Mouse (Mus musculus) heart, embryonic 16.5 days (tissue): Measurements from ENCODE around the gene Akr7a5. TPM values are rescaled to one million over a fixed set of nuclear protein-coding genes. Genes with fewer than 3 reads are reported as not detected.

ENCODE experiments used
- ATAC-seq: fragments of 200-750 bp; cut with Nextera tagmentation; replicated peaks from 2 replicates; pipeline ENCODE4 v1.8.0; 2017; ENCODE audit warnings: moderate number of reproducible peaks; ENCODE audit not compliant: insufficient read depth, low FRiP score; ENCODE audit errors: extremely low read depth
- H3K27ac ChIP-seq: fragments of 300-500 bp; sonication (generic); 2 replicates; pipeline ENCODE4 v1.5.1; 2014; ENCODE audit warnings: mild to moderate bottlenecking, low read length, control low read depth, moderate library complexity
- H3K27me3 ChIP-seq: fragments of 300-500 bp; sonication (generic); 2 replicates; pipeline ENCODE4 v1.6.1; 2014; ENCODE audit warnings: low read length, mixed read lengths; ENCODE audit not compliant: control insufficient read depth, insufficient read depth
- H3K36me3 ChIP-seq: fragments of 300-500 bp; sonication (generic); 2 replicates; pipeline ENCODE4 v1.6.1; 2014; ENCODE audit not compliant: control insufficient read depth, insufficient read depth
- H3K4me1 ChIP-seq: fragments of 300-500 bp; sonication (generic); 2 replicates; pipeline ENCODE4 v1.6.1; 2014; ENCODE audit warnings: low read length, mixed read lengths; ENCODE audit not compliant: control insufficient read depth, insufficient read depth
- H3K4me2 ChIP-seq: fragments of 300-500 bp; sonication (generic); 2 replicates; pipeline ENCODE4 v1.6.1; 2014; ENCODE audit warnings: low read depth, mild to moderate bottlenecking, control low read depth, low read length
- H3K4me3 ChIP-seq: fragments of 300-500 bp; sonication (generic); 2 replicates; pipeline ENCODE4 v1.5.1; 2014; ENCODE audit warnings: mild to moderate bottlenecking, control low read depth, low read length
- H3K9ac ChIP-seq: fragments of 300-500 bp; sonication (generic); 2 replicates; pipeline ENCODE4 v1.6.1; 2014; ENCODE audit warnings: low read length, control low read depth
- H3K9me3 ChIP-seq: fragments of 300-500 bp; sonication (generic); replicated peaks from 2 replicates; pipeline ENCODE4 v1.6.1; 2016; ENCODE audit warnings: low read length; ENCODE audit not compliant: control insufficient read depth
- WGBS: fragments of 180-500 bp; shearing (Covaris S2); extraction: QIAGEN DNeasy Blood & Tissue Kit; methylation state at CpG from one replicate; pipeline ENCODE4 v1.1.7; 2014; 5-methylcytosine and 5-hydroxymethylcytosine counted together
- microRNA-seq: library from miRNA; unstranded; fragments of <30 nt; microRNA quantifications from one replicate; pipeline ENCODE4, GENCODE M21; 2017
- polyA plus RNA-seq: library from polyadenylated mRNA; unstranded; fragments of >200 nt; fragmentation: Nextera tagmentation; extraction: Ambion mirVana; gene quantifications from 2 replicates; pipeline ENCODE4 v1.2.1, GENCODE M21; 2015

Gene Akr7a5
- polyA plus RNA-seq, 1 experiment from 2014 or later: 74.5 TPM

GRCm38 (mm10) chr4:139357211-139357610 lies 46.7 kb downstream of the Akr7a5 start:
- no peak overlapping the region for H3K4me3 ChIP-seq
- H3K4me2 ChIP-seq: no peak overlapping the region
- peaks cover 48% of the 10 kb centered on the region for H3K36me3 ChIP-seq
- 90% methylated on average over 3 of the region's 3 CpGs for WGBS
- H3K27me3 ChIP-seq: no peaks in the 10 kb centered on the region
- no peak for ATAC-seq
- no peaks in the 10 kb centered on the region for H3K9me3 ChIP-seq
- H3K4me1 ChIP-seq: peaks cover 4% of the 10 kb centered on the region; the same call in 1 of the 2 replicates
- H3K9ac ChIP-seq: no peak overlapping the region
- no peak overlapping the region for H3K27ac ChIP-seq

DNA sequence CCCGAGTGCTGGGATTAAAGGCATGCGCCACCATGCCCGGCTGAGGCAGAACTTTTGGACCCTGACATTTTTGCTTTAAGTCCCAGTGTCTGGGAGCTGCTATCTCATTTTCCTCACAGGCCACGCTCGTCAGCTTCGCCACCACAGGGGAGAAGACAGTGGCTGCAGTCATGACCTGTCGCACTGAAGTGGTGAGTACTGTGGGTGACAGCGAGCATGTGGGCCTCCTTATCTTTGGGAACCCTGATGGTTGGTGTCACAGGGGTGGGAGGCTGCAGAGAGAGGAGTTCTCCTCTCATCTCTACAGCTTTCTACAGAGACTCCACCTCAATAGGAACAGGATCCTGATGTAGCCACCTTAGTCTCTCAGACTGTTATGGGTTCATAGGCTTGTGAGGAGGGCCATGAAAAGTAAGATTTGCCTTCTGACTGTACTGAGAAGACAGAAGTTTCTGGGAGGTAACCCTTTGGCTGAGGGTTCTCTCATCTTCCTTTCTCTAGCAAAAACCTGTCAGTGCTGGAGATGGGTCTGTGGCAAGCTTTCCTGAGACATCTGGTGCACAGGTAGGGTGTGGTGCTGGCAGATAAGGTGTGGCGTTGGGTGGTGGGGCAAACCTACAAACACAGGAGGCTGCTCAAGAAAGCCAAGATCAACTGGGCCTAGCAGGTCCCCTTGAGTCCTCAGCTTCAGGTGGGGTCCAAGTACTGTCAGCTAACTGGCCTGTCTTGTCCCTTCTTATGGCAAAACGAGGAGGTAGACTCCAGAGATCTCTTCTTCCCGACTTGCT lies 50.4 kb downstream of the Akr7a5 start:
- H3K4me1 ChIP-seq: no peaks in the 10 kb centered on the region
- H3K27ac ChIP-seq: no peak overlapping the region
- H3K9ac ChIP-seq: no peak overlapping the region
- no peak overlapping the region for H3K4me2 ChIP-seq
- ATAC-seq: no peak
- H3K4me3 ChIP-seq: no peak overlapping the region
- H3K36me3 ChIP-seq: peaks cover 67% of the 10 kb centered on the region
- H3K9me3 ChIP-seq: no peaks in the 10 kb centered on the region
- WGBS: 76% methylated on average over 11 of the region's 11 CpGs
- H3K27me3 ChIP-seq: no peaks in the 10 kb centered on the region

DNA sequence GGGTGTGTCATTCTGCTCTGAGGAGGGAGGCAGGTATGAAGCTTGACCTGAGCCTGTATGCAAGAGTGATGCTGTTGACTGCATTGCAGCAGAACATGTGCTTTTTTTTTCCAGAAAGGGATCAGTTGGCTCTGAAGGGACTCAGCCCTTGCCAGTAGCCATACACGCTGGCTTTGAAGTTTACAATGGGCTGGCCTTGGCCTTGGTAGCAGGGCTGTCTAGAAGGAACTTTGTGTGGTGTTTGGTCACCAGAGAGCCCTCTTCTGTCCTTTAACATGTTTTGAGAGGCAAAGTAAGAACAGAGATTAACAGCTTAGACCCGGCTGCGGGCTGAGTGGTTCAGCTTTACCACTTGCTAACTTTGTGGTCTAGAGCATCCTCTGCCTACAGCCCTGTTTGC lies 56.8 kb downstream of the Akr7a5 start:
- no peak overlapping the region for H3K4me3 ChIP-seq
- H3K27me3 ChIP-seq: no peaks in the 10 kb centered on the region
- H3K9me3 ChIP-seq: no peaks in the 10 kb centered on the region
- no peak for ATAC-seq
- H3K9ac ChIP-seq: no peak overlapping the region
- WGBS: 85% methylated on average over 3 of the region's 3 CpGs
- H3K27ac ChIP-seq: no peak overlapping the region
- H3K4me2 ChIP-seq: no peak overlapping the region
- H3K4me1 ChIP-seq: no peaks in the 10 kb centered on the region
- peaks cover 69% of the 10 kb centered on the region for H3K36me3 ChIP-seq

Small RNAs within 50 kb of the gene (microRNA-seq; reads per million reads assigned to microRNA genes)
- 6.3 reads per million, percentile 21 among the genes with 10 or more reads in this experiment for gene Gm24245
- 1.4 reads per million for gene Gm25732

Other genes starting within 250 kb of the Akr7a5 start
- gene Htr6, start 235.2 kb upstream of the Akr7a5 start, polyA plus RNA-seq: not detected in 2 replicates
- gene Nbl1, start 217.8 kb upstream of the Akr7a5 start, polyA plus RNA-seq: 25.8 and 28.9 TPM in 2 replicates
- gene Minos1, start 179.6 kb upstream of the Akr7a5 start, polyA plus RNA-seq: 640 and 697 TPM in 2 replicates
- 382 and 385 TPM in 2 replicates for gene Capzb, start 117.8 kb upstream of the Akr7a5 start, polyA plus RNA-seq
- 8.9 and 9.3 TPM in 2 replicates for gene Pqlc2, start within 50 bp of the Akr7a5 start, polyA plus RNA-seq
- gene Mrto4, start 41.8 kb downstream of the Akr7a5 start, polyA plus RNA-seq: 68.7 and 72.9 TPM in 2 replicates
- gene Emc1, start 41.8 kb downstream of the Akr7a5 start, polyA plus RNA-seq: 38.2 and 38.7 TPM in 2 replicates
- gene Ubr4, start 41.9 kb downstream of the Akr7a5 start, polyA plus RNA-seq: 58.0 and 62.2 TPM in 2 replicates
- 2.4 and 3.3 TPM in 2 replicates for gene Iffo2, start 219.8 kb downstream of the Akr7a5 start, polyA plus RNA-seq